Mouse (Mus musculus) olfactory bulb, adult 2 months (tissue): ENCODE data around the gene Tagln.

ENCODE experiments used
- CTCF ChIP-seq: fragments of 200-500 bp; IDR thresholded peaks from 2 replicates; pipeline ENCODE4 v1.5.1; 2012; ENCODE audit warnings: low read depth, mild to moderate bottlenecking, low read length, moderate library complexity; ENCODE audit not compliant: insufficient read depth
- POLR2A ChIP-seq: fragments of 200-500 bp; IDR thresholded peaks from 2 replicates; pipeline ENCODE4 v1.6.1; 2012; ENCODE audit warnings: mild to moderate bottlenecking, low read depth, low read length, moderate library complexity; ENCODE audit not compliant: insufficient read depth

- TF ChIP-seq CTCF = no peak
- TF ChIP-seq POLR2A = no peak
Observed at GRCm38 (mm10) chr9:45945721-45946120, 9.9 kb upstream of the Tagln start.
